Mouse (Mus musculus) heart, adult 2 months (tissue): ENCODE measurements around the gene Jam3. TPM values are rescaled to one million over a fixed set of nuclear protein-coding genes. Genes with fewer than 3 reads are reported as not detected.
A peak's percentile ranks its signal among the peaks of the same experiment; 100 is the strongest.

Experiments
- DNase-seq, 2 experiments: peaks; one replicate each; pipeline ENCODE4 v3.0.0; 2021
- H3K27ac ChIP-seq: fragments of 200-600 bp; 2 replicates; pipeline ENCODE4 v1.8.1; 2022
- H3K27me3 ChIP-seq: fragments of 200-500 bp; 2 replicates; pipeline ENCODE4 v1.6.1; 2012; ENCODE audit warnings: mild to moderate bottlenecking, low read length, inconsistent platforms, mixed read lengths; ENCODE audit not compliant: control insufficient read depth, insufficient read depth
- H3K36me3 ChIP-seq: fragments of 200-500 bp; 2 replicates; pipeline ENCODE4 v1.6.1; 2012; ENCODE audit warnings: low read length, inconsistent platforms; ENCODE audit not compliant: control insufficient read depth, insufficient read depth
- H3K4me1 ChIP-seq: fragments of 200-500 bp; 2 replicates; pipeline ENCODE4 v1.6.1; 2011; ENCODE audit warnings: low read length; ENCODE audit not compliant: control insufficient read depth, insufficient read depth
- H3K4me3 ChIP-seq: fragments of 200-600 bp; 2 replicates; pipeline ENCODE4 v1.8.1; 2022
- H3K79me2 ChIP-seq: fragments of 200-500 bp; replicated peaks from 2 replicates; pipeline ENCODE4 v1.6.1; 2012; ENCODE audit warnings: mild to moderate bottlenecking, inconsistent platforms, low read length, moderate library complexity, mixed read lengths; ENCODE audit not compliant: control insufficient read depth, insufficient read depth
- H3K9ac ChIP-seq: fragments of 200-500 bp; 2 replicates; pipeline ENCODE4 v1.6.1; 2012; ENCODE audit warnings: low read depth, mild to moderate bottlenecking, control low read depth, inconsistent platforms, low read length, mixed read lengths
- CTCF ChIP-seq: fragments of 200-600 bp; IDR thresholded peaks from 2 replicates; pipeline ENCODE4 v1.8.1; 2022; ENCODE audit warnings: antibody characterized with exemption, mild to moderate bottlenecking, moderate library complexity
- EP300 ChIP-seq: fragments of 200-500 bp; IDR thresholded peaks from 2 replicates; pipeline ENCODE4 v1.6.1; 2011; ENCODE audit warnings: low read depth, low read length, control low read depth; ENCODE audit not compliant: insufficient read depth
- POLR2A ChIP-seq: fragments of 200-500 bp; IDR thresholded peaks from 2 replicates; pipeline ENCODE4 v1.6.1; 2011; ENCODE audit warnings: mild to moderate bottlenecking, low read depth, low read length, control low read depth; ENCODE audit not compliant: insufficient read depth
- WGBS: fragments of 180-500 bp; shearing (Covaris S2); methylation state at CpG from one replicate; pipeline ENCODE4 v1.1.7; 2018; 5-methylcytosine and 5-hydroxymethylcytosine counted together
- intact Hi-C: fragments of 180-260 bp; cut with DNase I; formaldehyde crosslinking; loops from one replicate; pipeline ENCODE4 v1.15.1; 2025
- polyA plus RNA-seq: library from polyadenylated mRNA; depleted of rRNA; stranded (reverse); fragments of >200 nt; gene quantifications from 2 replicates; pipeline ENCODE4 v1.2.3, GENCODE M21; 2012
- total RNA-seq, 2 experiments: library from RNA; stranded (reverse); gene quantifications; 2 replicates each; pipeline ENCODE4 v1.2.3; 2021

The Jam3 gene
- total and polyA plus RNA-seq, 3 experiments, result 14.1 to 18.9 (median 14.2) TPM

DNA sequence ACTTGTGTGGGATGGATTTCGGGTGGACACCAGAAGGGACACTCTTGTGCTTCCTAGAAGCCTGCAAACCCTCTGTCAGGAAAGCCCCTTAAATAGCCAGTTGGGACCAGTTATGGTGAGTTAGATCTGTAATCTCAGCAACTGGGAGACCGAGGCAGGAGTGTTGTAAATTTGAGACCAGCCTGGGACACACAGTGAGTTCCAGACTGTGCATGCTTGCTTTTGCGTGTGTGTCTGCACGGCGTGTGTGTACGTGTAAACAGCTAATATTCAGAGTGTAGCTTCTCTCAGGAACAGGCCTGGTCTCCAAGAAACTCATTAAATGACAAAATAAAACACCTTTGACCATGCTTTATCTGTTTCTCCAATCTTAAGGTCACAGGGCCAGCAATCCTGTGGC, 20.5 kb upstream of the Jam3 start:
- Histone ChIP-seq H3K4me3 (no peak overlapping the region), H3K9ac (peak overlapping the region; percentile 22; the same call in 1 of the 2 replicates), H3K4me1 (peaks cover 1% of the 10 kb centered on the region; the same call in 1 of the 2 replicates), H3K27me3 (no peaks in the 10 kb centered on the region), H3K27ac (peak overlapping the region; percentile 6; the same call in 1 of the 2 replicates), H3K36me3 (peaks cover 2% of the 10 kb centered on the region; the same call in 1 of the 2 replicates), H3K79me2 (no peaks in the 10 kb centered on the region)
- TF ChIP-seq POLR2A (no peak), CTCF (no peak), EP300 (no peak)
- WGBS, result 90% methylated on average over 6 of the region's 6 CpGs
- intact Hi-C loops, result loop anchor here (1.0 to 5.0 kb wide), 5 partner anchors 41 to 152 kb away; no protein-coding TSS in a partner anchor
- no peak for DNase-seq

DNA sequence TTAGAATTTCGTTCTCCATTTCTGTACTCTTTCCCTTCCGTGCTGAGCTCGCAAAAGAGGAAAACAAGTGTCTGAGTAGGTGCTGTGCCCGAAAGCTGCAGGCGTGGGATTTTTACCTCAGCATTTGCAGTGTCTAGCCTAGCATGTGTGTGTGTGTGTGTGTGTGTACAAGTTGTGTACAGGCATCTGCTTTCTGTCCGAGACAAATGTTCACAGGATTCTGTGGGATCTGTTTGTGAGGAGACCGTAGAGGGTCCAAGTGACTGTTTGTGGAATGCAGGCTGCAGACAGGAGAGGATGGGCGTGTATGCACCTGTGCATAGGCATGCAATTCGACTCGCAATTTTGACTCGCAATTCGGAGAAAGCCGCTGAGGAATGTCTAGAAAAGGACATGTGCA, 20.0 kb upstream of the Jam3 start:
- H3K27me3 ChIP-seq, result no peaks in the 10 kb centered on the region
- no peak overlapping the region for H3K4me3 ChIP-seq
- H3K36me3 ChIP-seq, result peaks cover 2% of the 10 kb centered on the region; the same call in 1 of the 2 replicates
- H3K27ac ChIP-seq, result no peak overlapping the region
- peaks cover 1% of the 10 kb centered on the region; the same call in 1 of the 2 replicates for H3K4me1 ChIP-seq
- no peak overlapping the region for H3K9ac ChIP-seq
- intact Hi-C loops, result loop anchor here (5.0 kb wide), 1 partner anchor 152 kb away; no protein-coding TSS in a partner anchor
- 93% methylated on average over 13 of the region's 13 CpGs for WGBS
- no peak for DNase-seq
- no peaks in the 10 kb centered on the region for H3K79me2 ChIP-seq
- TF ChIP-seq EP300, result no peak
- no peak for TF ChIP-seq POLR2A
- TF ChIP-seq CTCF, result no peak

- WGBS, result 68% methylated on average over 5 of the region's 5 CpGs
Observed at GRCm38 (mm10) chr9:27174079-27174478, 18.9 kb upstream of the Jam3 start.

DNA sequence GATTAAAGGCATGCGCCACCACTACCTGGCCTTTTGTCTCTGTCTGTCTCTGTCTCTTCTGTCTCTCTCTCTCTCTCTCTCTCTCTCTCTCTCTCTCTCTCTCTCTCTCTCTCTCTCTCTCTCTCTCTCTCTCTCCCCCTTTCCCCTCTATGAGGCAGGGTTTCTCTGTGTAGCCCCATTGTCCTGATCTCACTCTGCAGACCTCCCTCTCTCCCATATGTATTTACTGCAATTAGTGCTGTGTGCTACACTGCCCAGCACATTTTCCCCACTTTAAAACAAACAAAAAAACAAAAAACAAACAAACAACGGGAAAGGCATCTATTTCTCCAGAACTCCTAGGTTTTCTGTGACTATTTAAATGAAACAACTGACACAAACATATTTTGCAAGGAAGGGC, 18.4 kb upstream of the Jam3 start:
- H3K27me3 ChIP-seq, result no peaks in the 10 kb centered on the region
- no peaks in the 10 kb centered on the region for H3K79me2 ChIP-seq
- H3K4me1 ChIP-seq, result peaks cover 1% of the 10 kb centered on the region; the same call in 1 of the 2 replicates
- no peak for TF ChIP-seq CTCF
- WGBS, result 76% methylated on average over 2 of the region's 2 CpGs
- H3K9ac ChIP-seq, result no peak overlapping the region
- no peak overlapping the region for H3K27ac ChIP-seq
- H3K36me3 ChIP-seq, result peaks cover 2% of the 10 kb centered on the region; the same call in 1 of the 2 replicates
- intact Hi-C loops, result no loop called here
- H3K4me3 ChIP-seq, result no peak overlapping the region
- no peak for DNase-seq

More at GRCm38 (mm10) chr9:27174079-27174478, 18.9 kb upstream of the Jam3 start:
- Histone ChIP-seq H3K36me3 (peaks cover 2% of the 10 kb centered on the region; the same call in 1 of the 2 replicates), H3K4me1 (peaks cover 1% of the 10 kb centered on the region; the same call in 1 of the 2 replicates), H3K27ac (no peak overlapping the region), H3K4me3 (no peak overlapping the region), H3K27me3 (no peaks in the 10 kb centered on the region), H3K79me2 (no peaks in the 10 kb centered on the region), H3K9ac (no peak overlapping the region)
- intact Hi-C loops, result no loop called here
- TF ChIP-seq CTCF, result no peak
- TF ChIP-seq POLR2A, result no peak
- no peak for TF ChIP-seq EP300
- no peak for DNase-seq

DNA sequence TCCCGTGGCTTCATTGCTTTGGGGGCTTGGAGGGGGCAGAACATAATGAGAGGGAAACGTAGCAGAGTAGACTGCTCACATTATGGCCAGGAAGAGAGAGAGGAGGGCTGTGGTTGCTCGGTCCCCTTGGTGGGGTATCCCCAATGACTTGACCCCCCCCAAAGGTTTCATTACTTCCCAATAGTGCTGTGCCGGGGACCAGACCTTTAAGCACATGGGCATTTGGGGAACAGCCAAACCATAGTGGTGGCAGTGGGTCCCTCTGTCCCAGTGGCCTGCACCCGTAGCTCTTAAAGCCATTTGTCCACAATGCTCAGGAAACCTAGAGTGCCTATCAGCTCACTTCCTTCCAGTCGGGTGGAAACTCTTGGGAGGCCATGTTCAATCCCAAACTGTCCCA, 17.6 kb upstream of the Jam3 start:
- Histone ChIP-seq H3K4me3 (no peak overlapping the region), H3K79me2 (no peaks in the 10 kb centered on the region), H3K4me1 (peaks cover 1% of the 10 kb centered on the region; the same call in 1 of the 2 replicates), H3K9ac (no peak overlapping the region), H3K27me3 (no peaks in the 10 kb centered on the region), H3K36me3 (peaks cover 2% of the 10 kb centered on the region; the same call in 1 of the 2 replicates), H3K27ac (no peak overlapping the region)
- 77% methylated on average over 6 of the region's 6 CpGs for WGBS
- no peak for TF ChIP-seq EP300
- TF ChIP-seq CTCF, result no peak
- TF ChIP-seq POLR2A, result no peak
- intact Hi-C loops, result no loop called here
- DNase-seq, result no peak

DNA sequence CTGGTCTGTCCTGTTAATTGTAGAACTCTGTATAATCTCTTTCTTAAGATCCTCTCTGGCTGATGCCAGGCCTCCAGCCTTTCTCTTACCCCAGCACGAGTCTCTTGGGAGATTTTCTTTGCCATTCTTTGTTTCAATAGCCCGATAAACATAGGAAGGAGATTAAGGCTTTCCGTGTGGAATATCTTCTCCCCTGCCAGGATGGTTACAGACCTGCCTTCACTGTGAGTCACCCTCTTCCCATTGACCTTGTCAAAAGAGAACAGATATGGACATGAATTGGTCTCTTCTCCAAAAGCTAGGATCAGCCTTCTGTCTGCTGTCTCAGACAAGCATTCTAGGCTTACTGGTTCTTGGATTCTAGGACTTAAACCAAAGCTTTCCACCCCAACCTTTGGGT, 15.5 kb upstream of the Jam3 start:
- TF ChIP-seq POLR2A (no peak), EP300 (no peak), CTCF (no peak)
- Histone ChIP-seq H3K4me3 (no peak overlapping the region), H3K79me2 (no peaks in the 10 kb centered on the region), H3K9ac (no peak overlapping the region), H3K27ac (no peak overlapping the region), H3K36me3 (no peaks in the 10 kb centered on the region), H3K4me1 (peaks cover 1% of the 10 kb centered on the region; the same call in 1 of the 2 replicates), H3K27me3 (no peaks in the 10 kb centered on the region)
- DNase-seq, result no peak
- intact Hi-C loops, result no loop called here
- 33% methylated on average over 3 of the region's 3 CpGs for WGBS
